8 mouse cellular contexts compared by ENCODE assay signal in genomic region chr5:103755135-103755487, GRCm38 (mm10).
A peak's percentile ranks its signal among the peaks of the same experiment; 100 is the strongest.
DNase-seq lines count a peak whose midpoint lies in the region; ATAC-seq and TF ChIP-seq lines count a peak whose summit lies in the region.

No protein-coding gene starts in this region.

- no peak overlapping the region for H3K27ac ChIP-seq in kidney, embryonic 14.5 days (ENCODE audit: low read depth, low read length)
- H3K27ac ChIP-seq in cortical plate, adult 2 months (ENCODE audit: insufficient read depth, low read length): no peak overlapping the region
- H3K27ac ChIP-seq in hindbrain, embryonic 15.5 days (replicated peaks): no peak overlapping the region
- no peak overlapping the region for H3K27ac ChIP-seq in midbrain, embryonic 14.5 days (replicated peaks; ENCODE audit: low read depth, low read length)

- no peak for DNase-seq in kidney, postnatal 25 days
- no peak for DNase-seq in midbrain, embryonic 14.5 days
- DNase-seq in cerebellum, postnatal 36 days: no peak
- no peak for DNase-seq in spleen, adult 18-20 months
- no peak for DNase-seq in thymus, adult 18-20 months

- WGBS in kidney, embryonic 14.5 days: 46% methylated on average over 3 of the region's 3 CpGs
- WGBS in hindbrain, embryonic 15.5 days: 50% methylated on average over 3 of the region's 3 CpGs
- WGBS in midbrain, embryonic 14.5 days: 47% methylated on average over 3 of the region's 3 CpGs

- peaks cover 13% of the 10 kb centered on the region; the same call in 1 of the 2 replicates for H3K4me1 ChIP-seq in kidney, embryonic 14.5 days (ENCODE audit: control insufficient read depth, insufficient read depth, low read length)
- H3K4me1 ChIP-seq in cortical plate, adult 2 months (ENCODE audit: control insufficient read depth, insufficient read depth, low read length): 0 out of 2 replicates have a peak, but pooled peaks cover 2% of the 10 kb centered on the region
- H3K4me1 ChIP-seq in hindbrain, embryonic 15.5 days (replicated peaks): peaks cover 16% of the 10 kb centered on the region
- H3K4me1 ChIP-seq in midbrain, embryonic 14.5 days (ENCODE audit: control insufficient read depth, insufficient read depth, low read length): peaks cover 3% of the 10 kb centered on the region; the same call in 1 of the 2 replicates

- peak overlapping the region; percentile 76 for H3K4me3 ChIP-seq in kidney, embryonic 14.5 days (ENCODE audit: low read length)
- H3K4me3 ChIP-seq in cortical plate, adult 2 months (ENCODE audit: insufficient read depth, low read length): peak overlapping the region; percentile 94; the same call in 1 of the 2 replicates
- H3K4me3 ChIP-seq in hindbrain, embryonic 15.5 days: peak overlapping the region; percentile 73
- peak overlapping the region; percentile 68; the same call in 1 of the 2 replicates for H3K4me3 ChIP-seq in midbrain, embryonic 14.5 days (replicated peaks; ENCODE audit: low read depth, low read length)

- no peak for ATAC-seq in kidney, embryonic 14.5 days (ENCODE audit: low FRiP score, low TSS enrichment)
- no peak for ATAC-seq in hindbrain, embryonic 15.5 days (ENCODE audit: low FRiP score, low read depth)
- ATAC-seq in midbrain, embryonic 14.5 days (ENCODE audit: low FRiP score, low TSS enrichment): no peak

- H3K4me2 ChIP-seq in kidney, embryonic 14.5 days (replicated peaks; ENCODE audit: low read depth, low read length): peak overlapping the region; percentile 77
- H3K4me2 ChIP-seq in hindbrain, embryonic 15.5 days: peak overlapping the region; percentile 66
- peak overlapping the region; percentile 70 for H3K4me2 ChIP-seq in midbrain, embryonic 14.5 days (ENCODE audit: low read length)

- H3K36me3 ChIP-seq in kidney, embryonic 14.5 days (ENCODE audit: control insufficient read depth, insufficient read depth, low read length): no peaks in the 10 kb centered on the region
- H3K36me3 ChIP-seq in hindbrain, embryonic 15.5 days: no peaks in the 10 kb centered on the region
- H3K36me3 ChIP-seq in midbrain, embryonic 14.5 days (ENCODE audit: control insufficient read depth, insufficient read depth, low read length): no peaks in the 10 kb centered on the region

- H3K9ac ChIP-seq in kidney, embryonic 14.5 days (ENCODE audit: low read depth, low read length): peak overlapping the region; percentile 80; the same call in 1 of the 2 replicates
- H3K9ac ChIP-seq in hindbrain, embryonic 15.5 days: no peak overlapping the region
- H3K9ac ChIP-seq in midbrain, embryonic 14.5 days (replicated peaks; ENCODE audit: low read length): no peak overlapping the region

- H3K27me3 ChIP-seq in kidney, embryonic 14.5 days (ENCODE audit: control insufficient read depth, insufficient read depth, low read length): no peaks in the 10 kb centered on the region
- peaks cover 7% of the 10 kb centered on the region; the same call in 1 of the 2 replicates for H3K27me3 ChIP-seq in hindbrain, embryonic 15.5 days
- H3K27me3 ChIP-seq in midbrain, embryonic 14.5 days (ENCODE audit: control insufficient read depth, insufficient read depth, low read length): peaks cover 21% of the 10 kb centered on the region; the same call in 1 of the 2 replicates

- no peaks in the 10 kb centered on the region for H3K9me3 ChIP-seq in kidney, embryonic 14.5 days (ENCODE audit: control insufficient read depth, low read length)
- no peaks in the 10 kb centered on the region for H3K9me3 ChIP-seq in hindbrain, embryonic 15.5 days
- H3K9me3 ChIP-seq in midbrain, embryonic 14.5 days (ENCODE audit: control insufficient read depth, low read length): no peaks in the 10 kb centered on the region

- TF ChIP-seq POLR2A in cortical plate, adult 2 months (IDR thresholded peaks at IDR 0.05; ENCODE audit: extremely low read depth, insufficient read depth, low read length): no peak

- TF ChIP-seq CTCF in cortical plate, adult 2 months (IDR thresholded peaks at IDR 0.05; ENCODE audit: extremely low read depth, insufficient read depth, low read length): no peak
